Mouse (Mus musculus) testis, adult 2 months (tissue): ENCODE measurements at regions not wholly inside any gene's neighbourhood (a gene's known extent, or its start where the extent isn't known, plus 50 kb on each side); places are given as distances from the start of the nearest gene placed in this dataset.

Experiments
- CTCF ChIP-seq: fragments of 200-500 bp; IDR thresholded peaks from 2 replicates; pipeline ENCODE4 v1.5.1; 2012; ENCODE audit warnings: low read depth, mild to moderate bottlenecking, inconsistent platforms, low read length, moderate library complexity; ENCODE audit not compliant: control insufficient read depth, insufficient read depth, insufficient replicate concordance
- POLR2A ChIP-seq: fragments of 200-500 bp; IDR thresholded peaks from 2 replicates; pipeline ENCODE4 v1.6.1; 2012; ENCODE audit warnings: low read depth, mild to moderate bottlenecking, inconsistent platforms, low read length, moderate library complexity; ENCODE audit not compliant: control insufficient read depth

DNA sequence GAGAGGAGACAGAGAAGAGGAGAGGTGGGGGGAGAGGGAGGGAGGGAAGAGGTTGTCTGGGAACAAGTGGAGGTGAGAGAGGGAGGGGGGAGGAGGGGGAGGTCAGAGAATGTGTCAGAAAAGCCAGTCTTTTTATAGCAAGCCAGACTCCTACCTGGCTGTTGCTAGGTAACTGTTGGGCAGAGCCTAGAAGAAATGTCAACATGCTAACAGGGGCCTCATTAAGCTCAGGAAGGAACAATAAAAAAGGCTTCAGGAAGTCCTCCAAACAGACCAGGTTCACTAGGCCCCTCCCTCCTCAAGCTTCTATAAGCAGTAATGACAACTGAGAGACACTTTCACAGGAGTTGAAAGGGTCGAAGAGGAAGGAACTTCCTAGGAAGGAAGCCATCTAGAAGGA, 494.8 kb downstream of the Plekhb2 start:
- TF ChIP-seq CTCF (no peak), POLR2A (no peak)
